Comparison of ENCODE assay signal across 8 mouse cellular contexts in genomic region chr7:45538163-45539041, GRCm38 (mm10). TPM values are rescaled to one million over a fixed set of nuclear protein-coding genes. Genes with fewer than 3 reads are reported as not detected.
DNase-seq lines count a peak whose midpoint lies in the region; ATAC-seq and TF ChIP-seq lines count a peak whose summit lies in the region.

No protein-coding gene starts in this region.

- peak; percentile 35; the same call in 1 of the 2 replicates for TF ChIP-seq CTCF in heart, postnatal 0 days (IDR thresholded peaks at IDR 0.05; ENCODE audit: low read depth)

- H3K27ac ChIP-seq in embryonic facial prominence, embryonic 12.5 days: no peak overlapping the region
- H3K27ac ChIP-seq in heart, postnatal 0 days (ENCODE audit: low read depth): no peak overlapping the region
- H3K27ac ChIP-seq in liver, embryonic 16.5 days (ENCODE audit: low read length): no peak overlapping the region
- no peak overlapping the region for H3K27ac ChIP-seq in neural tube, embryonic 12.5 days

- peak; percentile 61; the same call in 1 of the 2 replicates for ATAC-seq in embryonic facial prominence, embryonic 12.5 days (ENCODE audit: insufficient number of reproducible peaks, insufficient read depth, low FRiP score, low TSS enrichment)
- peak; percentile 75 for ATAC-seq in heart, postnatal 0 days (ENCODE audit: insufficient read depth, low read depth)
- peak; percentile 62 for ATAC-seq in liver, embryonic 16.5 days (ENCODE audit: low read depth)
- ATAC-seq in neural tube, embryonic 12.5 days (ENCODE audit: low FRiP score, low read depth): peak; percentile 86

- H3K4me3 ChIP-seq in embryonic facial prominence, embryonic 12.5 days: peak overlapping the region; percentile 46
- H3K4me3 ChIP-seq in heart, postnatal 0 days (ENCODE audit: low read depth, low read length): peak overlapping the region; percentile 49
- peak overlapping the region; percentile 53 for H3K4me3 ChIP-seq in liver, embryonic 16.5 days (ENCODE audit: low read depth, low read length)
- H3K4me3 ChIP-seq in neural tube, embryonic 12.5 days: peak overlapping the region; percentile 47

- WGBS in embryonic facial prominence, embryonic 12.5 days: 2% methylated on average over 29 of the region's 29 CpGs
- WGBS in heart, postnatal 0 days: 2% methylated on average over 29 of the region's 29 CpGs
- WGBS in liver, embryonic 16.5 days (ENCODE audit: insufficient replicate concordance): 8% methylated on average over 29 of the region's 29 CpGs
- 3% methylated on average over 29 of the region's 29 CpGs for WGBS in neural tube, embryonic 12.5 days

- TF ChIP-seq EP300 in heart, postnatal 0 days (IDR thresholded peaks at IDR 0.05; ENCODE audit: low read depth): no peak

- no peaks in the 10 kb centered on the region for H3K36me3 ChIP-seq in embryonic facial prominence, embryonic 12.5 days
- H3K36me3 ChIP-seq in heart, postnatal 0 days (replicated peaks; ENCODE audit: control insufficient read depth, insufficient read depth, low read length): no peaks in the 10 kb centered on the region
- no peaks in the 10 kb centered on the region for H3K36me3 ChIP-seq in liver, embryonic 16.5 days (ENCODE audit: control insufficient read depth, insufficient read depth)
- no peaks in the 10 kb centered on the region for H3K36me3 ChIP-seq in neural tube, embryonic 12.5 days

- H3K4me1 ChIP-seq in embryonic facial prominence, embryonic 12.5 days: peaks cover 6% of the 10 kb centered on the region; the same call in 1 of the 2 replicates
- H3K4me1 ChIP-seq in heart, postnatal 0 days (ENCODE audit: control insufficient read depth, insufficient read depth): 0 out of 2 replicates have a peak, but pooled peaks cover 5% of the 10 kb centered on the region
- no peaks in the 10 kb centered on the region; the same call in 1 of the 2 replicates for H3K4me1 ChIP-seq in liver, embryonic 16.5 days (ENCODE audit: control insufficient read depth, low read depth, low read length)
- peaks cover 3% of the 10 kb centered on the region; the same call in 1 of the 2 replicates for H3K4me1 ChIP-seq in neural tube, embryonic 12.5 days

- peaks cover 3% of the 10 kb centered on the region; the same call in 1 of the 2 replicates for H3K27me3 ChIP-seq in embryonic facial prominence, embryonic 12.5 days
- H3K27me3 ChIP-seq in heart, postnatal 0 days (ENCODE audit: control insufficient read depth, insufficient read depth, low read length): no peaks in the 10 kb centered on the region
- peaks cover 8% of the 10 kb centered on the region for H3K27me3 ChIP-seq in liver, embryonic 16.5 days (ENCODE audit: control insufficient read depth, insufficient read depth, low read depth, low read length)
- no peaks in the 10 kb centered on the region for H3K27me3 ChIP-seq in neural tube, embryonic 12.5 days (replicated peaks)

- H3K4me2 ChIP-seq in embryonic facial prominence, embryonic 12.5 days (replicated peaks): peak overlapping the region; percentile 81
- peak overlapping the region; percentile 82 for H3K4me2 ChIP-seq in heart, postnatal 0 days (ENCODE audit: low read depth, low read length)
- H3K4me2 ChIP-seq in liver, embryonic 16.5 days (ENCODE audit: low read depth, low read length): peak overlapping the region; percentile 66
- peak overlapping the region; percentile 80 for H3K4me2 ChIP-seq in neural tube, embryonic 12.5 days (replicated peaks)

- DNase-seq in gastrocnemius, adult 18-20 months (ENCODE audit: low spot score): peak; percentile 60
- no peak for DNase-seq in gastrocnemius, postnatal 10 days
- peak; percentile 78 for DNase-seq in heart, postnatal 0 days (ENCODE audit: low spot score)
- peak; percentile 59 to 75 for DNase-seq in kidney, postnatal 4 days
- no peak for DNase-seq in spleen, adult 12 weeks (ENCODE audit: low spot score)

- H3K9me3 ChIP-seq in embryonic facial prominence, embryonic 12.5 days: no peaks in the 10 kb centered on the region
- H3K9me3 ChIP-seq in heart, postnatal 0 days (replicated peaks; ENCODE audit: control insufficient read depth, low read length): no peaks in the 10 kb centered on the region
- no peaks in the 10 kb centered on the region for H3K9me3 ChIP-seq in liver, embryonic 16.5 days (replicated peaks; ENCODE audit: control insufficient read depth, low read length)
- no peaks in the 10 kb centered on the region for H3K9me3 ChIP-seq in neural tube, embryonic 12.5 days

- H3K9ac ChIP-seq in embryonic facial prominence, embryonic 12.5 days: peak overlapping the region; percentile 49
- peak overlapping the region; percentile 34; the same call in 1 of the 2 replicates for H3K9ac ChIP-seq in heart, postnatal 0 days (replicated peaks; ENCODE audit: low read depth, low read length)
- peak overlapping the region; percentile 47; the same call in 1 of the 2 replicates for H3K9ac ChIP-seq in liver, embryonic 16.5 days (ENCODE audit: low read depth, low read length)
- peak overlapping the region; percentile 57 for H3K9ac ChIP-seq in neural tube, embryonic 12.5 days

RNA-seq across cellular contexts. Expression of gene Plekha4, which starts 12.3 kb away (rescaled TPM):
- 1 to 10 TPM; 5.2 to 5.3 TPM for total RNA-seq in gastrocnemius, adult 18-20 months (2021)
- total RNA-seq in gastrocnemius, postnatal 10 days (2021): 10 to 100 TPM; 14.8 to 16.3 TPM
- 3.0 and 3.2 TPM in 2 replicates for polyA plus RNA-seq in embryonic facial prominence, embryonic 12.5 days (2016; fragmentation: Nextera tagmentation; extraction: Ambion mirVana)
- 1.3 and 3.4 TPM in 2 replicates for total RNA-seq in heart, postnatal 0 days (2014; rRNA removed; ENCODE audit: low replicate concordance)
- polyA plus RNA-seq in heart, postnatal 0 days (2015; fragmentation: Nextera tagmentation; extraction: Ambion mirVana): 0.78 and 1.2 TPM in 2 replicates
- 0.47 and 0.78 TPM in 2 replicates for polyA plus RNA-seq in liver, embryonic 16.5 days (2015; fragmentation: Nextera tagmentation; extraction: Ambion mirVana)
- polyA plus RNA-seq in neural tube, embryonic 12.5 days (2016; fragmentation: Nextera tagmentation; extraction: Ambion mirVana): 3.2 and 3.5 TPM in 2 replicates

RNA-seq across cellular contexts. Expression of gene Ppp1r15a, which starts 12.3 kb away (rescaled TPM):
- 10 to 100 TPM; 28.6 to 63.5 TPM for total RNA-seq in gastrocnemius, adult 18-20 months (2021)
- total RNA-seq in gastrocnemius, postnatal 10 days (2021): 10 to 100 TPM; 16.3 to 16.9 TPM
- 24.1 and 25.6 TPM in 2 replicates for polyA plus RNA-seq in embryonic facial prominence, embryonic 12.5 days (2016; fragmentation: Nextera tagmentation; extraction: Ambion mirVana)
- 10.6 and 28.8 TPM in 2 replicates for total RNA-seq in heart, postnatal 0 days (2014; rRNA removed; ENCODE audit: low replicate concordance)
- polyA plus RNA-seq in heart, postnatal 0 days (2015; fragmentation: Nextera tagmentation; extraction: Ambion mirVana): 19.2 and 22.8 TPM in 2 replicates
- 293 and 328 TPM in 2 replicates for polyA plus RNA-seq in liver, embryonic 16.5 days (2015; fragmentation: Nextera tagmentation; extraction: Ambion mirVana)
- polyA plus RNA-seq in neural tube, embryonic 12.5 days (2016; fragmentation: Nextera tagmentation; extraction: Ambion mirVana): 19.4 and 20.1 TPM in 2 replicates

RNA-seq across cellular contexts. Expression of gene Hsd17b14, which starts 16.3 kb away (rescaled TPM):
- total RNA-seq in gastrocnemius, adult 18-20 months (2021): 1 to 10 TPM in 1 of 2 experiments, under 1 TPM in 1; 0.91 to 1.9 TPM
- total RNA-seq in gastrocnemius, postnatal 10 days (2021): under 1 TPM in 1 of 2 experiments, not detected in 1; 0.19 TPM
- 0.56 and 1.5 TPM in 2 replicates for polyA plus RNA-seq in embryonic facial prominence, embryonic 12.5 days (2016; fragmentation: Nextera tagmentation; extraction: Ambion mirVana)
- not detected in 2 replicates for total RNA-seq in heart, postnatal 0 days (2014; rRNA removed; ENCODE audit: low replicate concordance)
- 0.11 and 0.34 TPM in 2 replicates for polyA plus RNA-seq in heart, postnatal 0 days (2015; fragmentation: Nextera tagmentation; extraction: Ambion mirVana)
- polyA plus RNA-seq in liver, embryonic 16.5 days (2015; fragmentation: Nextera tagmentation; extraction: Ambion mirVana): 1.3 and 1.8 TPM in 2 replicates
- 0.26 and 0.43 TPM in 2 replicates for polyA plus RNA-seq in neural tube, embryonic 12.5 days (2016; fragmentation: Nextera tagmentation; extraction: Ambion mirVana)

RNA-seq across cellular contexts. Expression of gene Nucb1, which starts 28.2 kb away (rescaled TPM):
- total RNA-seq in gastrocnemius, adult 18-20 months (2021): 10 to 100 TPM; 63.3 to 68.6 TPM
- 100 to 1,000 TPM; 121 to 137 TPM for total RNA-seq in gastrocnemius, postnatal 10 days (2021)
- 161 and 172 TPM in 2 replicates for polyA plus RNA-seq in embryonic facial prominence, embryonic 12.5 days (2016; fragmentation: Nextera tagmentation; extraction: Ambion mirVana)
- 78.4 and 107 TPM in 2 replicates for total RNA-seq in heart, postnatal 0 days (2014; rRNA removed; ENCODE audit: low replicate concordance)
- 108 and 110 TPM in 2 replicates for polyA plus RNA-seq in heart, postnatal 0 days (2015; fragmentation: Nextera tagmentation; extraction: Ambion mirVana)
- polyA plus RNA-seq in liver, embryonic 16.5 days (2015; fragmentation: Nextera tagmentation; extraction: Ambion mirVana): 122 and 124 TPM in 2 replicates
- 118 and 119 TPM in 2 replicates for polyA plus RNA-seq in neural tube, embryonic 12.5 days (2016; fragmentation: Nextera tagmentation; extraction: Ambion mirVana)

RNA-seq across cellular contexts. Expression of gene Bcat2, which starts 31.6 kb away (rescaled TPM):
- total RNA-seq in gastrocnemius, adult 18-20 months (2021): 10 to 100 TPM; 95.0 to 98.1 TPM
- 10 to 100 TPM; 24.0 to 25.2 TPM for total RNA-seq in gastrocnemius, postnatal 10 days (2021)
- polyA plus RNA-seq in embryonic facial prominence, embryonic 12.5 days (2016; fragmentation: Nextera tagmentation; extraction: Ambion mirVana): 49.9 and 59.3 TPM in 2 replicates
- 70.6 and 97.2 TPM in 2 replicates for total RNA-seq in heart, postnatal 0 days (2014; rRNA removed; ENCODE audit: low replicate concordance)
- polyA plus RNA-seq in heart, postnatal 0 days (2015; fragmentation: Nextera tagmentation; extraction: Ambion mirVana): 73.7 and 74.8 TPM in 2 replicates
- 44.0 and 44.6 TPM in 2 replicates for polyA plus RNA-seq in liver, embryonic 16.5 days (2015; fragmentation: Nextera tagmentation; extraction: Ambion mirVana)
- 25.7 and 29.2 TPM in 2 replicates for polyA plus RNA-seq in neural tube, embryonic 12.5 days (2016; fragmentation: Nextera tagmentation; extraction: Ambion mirVana)

Comparison
In these comparisons a context has a peak if more than half of its experiments do, and no peak if none do; other contexts are left out.
1. DNase-seq: peak in gastrocnemius, adult 18-20 months (single experiment), heart, postnatal 0 days (single experiment) and kidney, postnatal 4 days (2 of 2); none in gastrocnemius, postnatal 10 days (single experiment) and spleen, adult 12 weeks (single experiment).
2. RNA of gene Ppp1r15a, which starts 12.3 kb away (polyA plus RNA-seq): 293 to 328 TPM in liver, embryonic 16.5 days; 24.1 to 25.6 TPM in embryonic facial prominence, embryonic 12.5 days, 19.2 to 22.8 TPM in heart, postnatal 0 days and 19.4 to 20.1 TPM in neural tube, embryonic 12.5 days; every median in the first group is over 10 times any median in the second.
3. Peak in every context shown above with its lines, with median percentiles within 50 percentile points of each other: ATAC-seq, H3K4me2 ChIP-seq, H3K4me3 ChIP-seq and H3K9ac ChIP-seq.